Mouse (Mus musculus) cerebellum, postnatal 14 days (tissue): ENCODE measurements around the gene Olfr670.
"Not testable (repeated sequence)": the region's sequence is repeated elsewhere in the genome, so short reads cannot be mapped to it uniquely, and the experiment has no call there.

Experiments
- DNase-seq, 2 experiments: peaks; one replicate each; pipeline ENCODE4 v3.0.0; 2021; ENCODE audit warnings: mixed read lengths in 2 of 2

Gene Olfr670

GRCm38 (mm10) chr7:104962520-104962919 is at the start of gene Olfr670:
Gene Olfr670 (minus strand): TSS chr7:104962620.
- no peak for DNase-seq

DNA sequence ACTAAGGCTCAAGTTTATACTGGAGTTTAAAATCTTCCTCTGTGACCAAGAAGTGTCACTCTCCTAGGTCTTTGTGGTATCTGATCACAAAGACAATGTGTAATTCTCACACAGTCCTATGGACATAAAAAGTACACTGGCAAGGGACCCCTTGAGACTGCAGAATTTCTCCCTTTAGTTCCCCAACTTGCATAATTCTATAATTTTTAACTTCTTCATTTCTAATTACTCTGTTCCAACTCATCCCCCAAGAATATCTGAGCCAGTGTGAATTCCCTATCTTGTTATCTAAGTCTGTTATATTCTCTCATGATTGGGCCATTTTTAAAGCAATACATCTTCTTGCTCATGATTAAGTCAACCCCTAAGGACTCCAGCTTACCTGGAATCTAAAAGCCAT is 39.5 kb upstream of the Olfr670 start, which contains the start of gene Olfr672:
Olfr672 (minus strand) TSS at position 101 of the 400 bp plus-strand sequence.
- no peak for DNase-seq

GRCm38 (mm10) chr7:104979026-104979425 is 16.6 kb upstream of the Olfr670 start, which contains the start of gene Olfr671:
Gene Olfr671 (minus strand): TSS chr7:104979126.
- DNase-seq: no peak

DNA sequence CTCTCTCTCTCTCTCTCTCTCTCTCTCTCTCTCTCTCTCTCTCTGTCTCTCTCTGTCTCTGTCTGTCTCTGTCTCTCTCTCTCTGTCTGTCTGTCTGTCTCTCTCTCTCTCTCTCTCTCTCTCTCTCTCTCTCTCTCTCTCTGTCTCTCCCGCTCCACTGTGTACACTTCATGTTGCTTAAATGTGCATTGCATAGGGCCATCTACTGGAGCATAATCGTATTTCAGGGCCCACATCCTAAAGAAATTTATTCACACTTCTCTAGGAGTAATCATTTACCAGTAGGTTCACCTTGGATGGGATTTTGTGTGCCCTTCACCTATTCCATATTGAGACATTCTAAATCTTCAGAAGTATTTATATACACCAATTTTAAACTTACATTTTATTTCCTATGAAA is 10.1 kb upstream of the Olfr670 start:
- DNase-seq: not testable (repeated sequence)

- not testable (repeated sequence) for DNase-seq
These were observed 12.2 kb downstream of the Olfr670 start for GRCm38 (mm10) chr7:104950234-104950633.

- no peak for DNase-seq
These were observed 28.5 kb downstream of the Olfr670 start, which contains the start of gene Olfr669 for GRCm38 (mm10) chr7:104933940-104934339. Gene Olfr669 (plus strand): TSS chr7:104934240.

GRCm38 (mm10) chr7:104927957-104928356 is 34.5 kb downstream of the Olfr670 start, which contains the start of gene Olfr668:
Gene Olfr668 (minus strand): TSS chr7:104928057.
- no peak for DNase-seq

DNA sequence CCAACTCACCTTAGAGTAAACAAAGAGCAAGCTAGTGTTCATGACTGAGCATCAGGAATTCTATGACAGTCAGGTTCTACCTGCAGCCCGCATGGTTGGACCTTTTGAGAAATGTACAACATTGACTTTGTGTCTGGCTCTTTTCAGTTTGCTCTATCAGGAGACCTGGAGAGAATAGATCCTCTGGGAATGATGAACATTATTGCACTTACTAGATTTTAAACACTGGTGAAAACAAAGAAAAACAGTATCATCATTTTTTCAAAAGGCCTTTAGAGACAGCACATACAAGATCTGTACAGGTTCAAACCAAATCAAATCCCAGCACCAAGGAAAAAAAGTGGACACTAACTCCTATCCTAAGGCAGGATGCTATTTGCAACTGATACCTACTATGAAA is 41.0 kb downstream of the Olfr670 start, which contains the start of gene Olfr667:
Olfr667 (minus strand) TSS at position 101 of the 400 bp plus-strand sequence.
- DNase-seq: no peak
